Comparison of ENCODE assay signal across 8 mouse cellular contexts in the genomic region with DNA sequence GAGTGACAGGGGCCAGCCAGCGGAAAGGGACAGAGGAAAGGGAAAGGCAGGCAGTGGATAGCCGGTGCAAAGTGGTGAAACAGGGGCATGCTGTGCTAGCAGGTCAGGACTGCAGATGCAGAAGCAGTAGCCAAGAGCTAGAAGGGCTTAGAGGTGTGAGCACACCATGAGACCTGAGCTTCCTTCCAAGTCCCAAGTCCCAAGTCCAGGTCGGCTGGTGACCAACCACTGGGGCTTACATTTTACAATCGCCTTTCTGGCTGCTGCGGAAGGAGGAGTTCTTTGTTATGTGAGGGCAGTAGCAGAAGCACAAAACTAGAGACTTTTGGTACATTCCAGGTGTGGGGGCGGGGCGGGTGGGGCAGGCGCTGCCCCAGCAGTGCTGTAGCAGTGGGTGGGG. TPM values are rescaled to one million over a fixed set of nuclear protein-coding genes. Genes with fewer than 3 reads are reported as not detected.
DNase-seq lines count a peak whose midpoint lies in the region; ATAC-seq and TF ChIP-seq lines count a peak whose summit lies in the region.

No protein-coding gene starts in this region.

- DNase-seq in lung, embryonic 14.5 days = peak; percentile 43
- no peak for DNase-seq in lung, postnatal 25 days (ENCODE audit: low spot score)
- DNase-seq in gastrocnemius, adult 8-10 months (ENCODE audit: low spot score in 2 of 2) = peak; percentile 22 to 47
- no peak for DNase-seq in testis, postnatal 14 days (ENCODE audit: low spot score)
- DNase-seq in frontal cortex, postnatal 10 days (ENCODE audit: low spot score in 2 of 2) = no peak
- DNase-seq in embryo, embryonic 10 days (ENCODE audit: low spot score) = no peak

- H3K4me3 ChIP-seq in lung, embryonic 14.5 days (ENCODE audit: low read depth, low read length) = 0 out of 2 replicates have a peak overlapping the region, but pooled peaks have one; percentile 4
- peak overlapping the region; percentile 35 for H3K4me3 ChIP-seq in intestine, embryonic 16.5 days (ENCODE audit: low read length)
- H3K4me3 ChIP-seq in myocyte = no peak overlapping the region

- peak overlapping the region; percentile 18; the same call in 1 of the 2 replicates for H3K9ac ChIP-seq in lung, embryonic 14.5 days
- H3K9ac ChIP-seq in intestine, embryonic 16.5 days (ENCODE audit: low read depth, low read length) = peak overlapping the region; percentile 65

- peaks cover 24% of the 10 kb centered on the region for H3K4me1 ChIP-seq in lung, embryonic 14.5 days (ENCODE audit: insufficient read depth)
- peaks cover 43% of the 10 kb centered on the region for H3K4me1 ChIP-seq in intestine, embryonic 16.5 days (ENCODE audit: control insufficient read depth, insufficient read depth, low read length)

- H3K9me3 ChIP-seq in lung, embryonic 14.5 days (ENCODE audit: low read depth, low read length) = no peaks in the 10 kb centered on the region
- H3K9me3 ChIP-seq in intestine, embryonic 16.5 days (ENCODE audit: control insufficient read depth, low read length) = no peaks in the 10 kb centered on the region

- H3K27me3 ChIP-seq in lung, embryonic 14.5 days (ENCODE audit: insufficient read depth, low read length) = no peaks in the 10 kb centered on the region
- H3K27me3 ChIP-seq in intestine, embryonic 16.5 days (replicated peaks; ENCODE audit: control insufficient read depth, insufficient read depth, low read length) = no peaks in the 10 kb centered on the region
- no peaks in the 10 kb centered on the region for H3K27me3 ChIP-seq in myocyte (ENCODE audit: control insufficient read depth, insufficient read depth, insufficient read length)

- H3K79me2 ChIP-seq in myocyte (ENCODE audit: control insufficient read depth, insufficient read depth) = peaks cover 69% of the 10 kb centered on the region

- no peak for TF ChIP-seq POLR2A in myocyte (IDR thresholded peaks at IDR 0.05; ENCODE audit: insufficient read length, low read depth)

- 22% methylated on average over 8 of the region's 8 CpGs for WGBS in lung, embryonic 14.5 days
- 12% methylated on average over 8 of the region's 8 CpGs for WGBS in intestine, embryonic 16.5 days

- ATAC-seq in lung, embryonic 14.5 days (ENCODE audit: insufficient read depth) = no peak
- peak; percentile 78 for ATAC-seq in intestine, embryonic 16.5 days

- TF ChIP-seq CTCF in lung, embryonic 14.5 days (IDR thresholded peaks at IDR 0.05; ENCODE audit: low read depth) = no peak

- H3K27ac ChIP-seq in lung, embryonic 14.5 days (ENCODE audit: low read depth) = peak overlapping the region; percentile 42; the same call in 1 of the 2 replicates
- peak overlapping the region; percentile 93 for H3K27ac ChIP-seq in intestine, embryonic 16.5 days (ENCODE audit: low read length)

- H3K4me2 ChIP-seq in lung, embryonic 14.5 days = peak overlapping the region; percentile 46
- peak overlapping the region; percentile 43 for H3K4me2 ChIP-seq in intestine, embryonic 16.5 days (ENCODE audit: low read depth, low read length)
- H3K4me2 ChIP-seq in myocyte (ENCODE audit: low read depth) = peak overlapping the region; percentile 70

- H3ac ChIP-seq in myocyte (ENCODE audit: control insufficient read depth, insufficient read length) = no peak overlapping the region

- H3K36me3 ChIP-seq in lung, embryonic 14.5 days (ENCODE audit: insufficient read depth) = peaks cover 12% of the 10 kb centered on the region; the same call in 1 of the 2 replicates
- H3K36me3 ChIP-seq in intestine, embryonic 16.5 days (ENCODE audit: control insufficient read depth, insufficient read depth, low read length) = no peaks in the 10 kb centered on the region
- H3K36me3 ChIP-seq in myocyte (ENCODE audit: control insufficient read depth, insufficient read depth) = no peaks in the 10 kb centered on the region

TF ChIP-seq in myocyte, 11 proteins besides CTCF, POLR2A, EP300 and RAD21:
- no peak for TF ChIP-seq CEBPB (IDR thresholded peaks at IDR 0.05; ENCODE audit: insufficient read depth, poor library complexity, severe bottlenecking)
- TF ChIP-seq MYOG (IDR thresholded peaks at IDR 0.05; ENCODE audit: control insufficient read depth in 1 of 3, insufficient read depth in 1 of 3, insufficient read length in 2 of 3, low read depth in 2 of 3) = no peak
- no peak for TF ChIP-seq MAX (IDR thresholded peaks at IDR 0.05; ENCODE audit: low read depth)
- TF ChIP-seq POLR2AphosphoS2 (IDR thresholded peaks at IDR 0.05; ENCODE audit: insufficient read length, low read depth) = no peak
- no peak for TF ChIP-seq TCF3 (IDR thresholded peaks at IDR 0.05; ENCODE audit: insufficient read length, low read depth)
- TF ChIP-seq SRF (IDR thresholded peaks at IDR 0.05; ENCODE audit: control insufficient read depth, insufficient read length, low read depth) = no peak
- TF ChIP-seq E2F4 (IDR thresholded peaks at IDR 0.05; ENCODE audit: insufficient read depth) = no peak
- TF ChIP-seq REST (IDR thresholded peaks at IDR 0.05; ENCODE audit: insufficient read depth, insufficient read length) = no peak
- no peak for TF ChIP-seq TCF12 (IDR thresholded peaks at IDR 0.05; ENCODE audit: insufficient read depth, poor library complexity, severe bottlenecking)
- no peak for TF ChIP-seq MYOD1 (IDR thresholded peaks at IDR 0.05; ENCODE audit: control insufficient read depth in 1 of 3, insufficient read length in 2 of 3, low read depth in 2 of 3)
- TF ChIP-seq USF1 (IDR thresholded peaks at IDR 0.05; ENCODE audit: low read depth) = no peak
TF ChIP-seq in myocyte: peak in this region for 0.

RNA-seq across cellular contexts. Expression of gene Lpp, which starts 56.5 kb away (rescaled TPM):
- 72.4 and 79.9 TPM in 2 replicates for polyA plus RNA-seq in lung, embryonic 14.5 days (2014; fragmentation: Nextera tagmentation; extraction: Ambion mirVana)
- 10 to 100 TPM; 15.7 to 19.6 (median 16.5) TPM for total RNA-seq in gastrocnemius, adult 8-10 months (2022)
- polyA plus RNA-seq in intestine, embryonic 16.5 days (2015; fragmentation: Nextera tagmentation; extraction: Ambion mirVana) = 64.7 and 66.5 TPM in 2 replicates
- polyA plus RNA-seq in myocyte (2012; fragmentation: generic; extraction: Trizol) = 4.8 TPM

Comparison
In these comparisons a context has a peak if more than half of its experiments do, and no peak if none do; other contexts are left out.
1. DNase-seq: peak in lung, embryonic 14.5 days (single experiment) and gastrocnemius, adult 8-10 months (2 of 2); none in lung, postnatal 25 days (single experiment), testis, postnatal 14 days (single experiment), frontal cortex, postnatal 10 days (0 of 2) and embryo, embryonic 10 days (single experiment).
2. RNA of gene Lpp, which starts 56.5 kb away (polyA plus RNA-seq): 72.4 to 79.9 TPM in lung, embryonic 14.5 days and 64.7 to 66.5 TPM in intestine, embryonic 16.5 days; 4.8 TPM in myocyte (single experiment); every median in the first group is over 10 times any median in the second.
3. Peak in every context shown above with its lines, with median percentiles within 50 percentile points of each other: H3K4me2 ChIP-seq.